Mouse (Mus musculus): ENCODE data around the gene Tmem82. TPM values are rescaled to one million over a fixed set of nuclear protein-coding genes. Genes with fewer than 3 reads are reported as not detected.

Gene Tmem82
- 1.1 TPM in 1 of 2 replicates, not detected in the other for polyA plus RNA-seq (2012; ENCODE audit: insufficient read depth, low replicate concordance)

DNA sequence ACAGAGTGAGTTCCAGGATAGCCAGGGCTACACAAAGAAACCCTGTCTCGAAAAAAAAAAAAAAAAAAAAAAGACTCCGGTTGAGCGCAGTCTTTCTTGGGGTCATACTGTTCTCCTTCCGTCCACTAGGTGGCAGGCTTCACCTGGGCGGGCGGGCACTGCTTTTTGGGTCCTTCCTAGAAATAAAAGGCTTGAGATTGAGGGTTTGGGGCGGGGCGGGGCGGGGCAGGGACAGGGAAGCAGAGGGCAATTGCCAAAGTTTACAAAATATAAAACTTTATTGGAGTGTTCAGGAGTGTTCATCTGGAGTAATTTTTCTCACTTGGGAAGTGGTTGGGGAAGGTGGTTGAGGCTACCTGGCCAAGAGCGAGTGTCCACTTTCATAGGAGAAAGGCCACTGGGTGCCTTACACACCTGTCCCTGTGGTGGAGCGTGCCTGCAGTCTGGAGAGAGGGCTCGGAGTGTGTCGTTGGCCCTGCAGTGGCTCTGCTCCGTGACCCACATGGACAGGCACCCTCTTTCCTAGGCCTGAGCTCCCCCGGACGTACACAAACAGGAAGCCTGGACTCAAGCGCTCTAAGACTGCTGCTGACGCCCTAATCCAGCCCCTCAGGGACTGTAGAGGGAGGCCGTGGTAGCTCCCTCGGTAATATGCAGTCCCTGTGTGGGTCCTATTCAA, at the start of gene Tmem82:
Gene Tmem82 (minus strand): TSS at position 69 of the 679 bp plus-strand sequence.
- no peak for TF ChIP-seq FLI1 (IDR thresholded peaks at IDR 0.05; ENCODE audit: low read length)
- no peak for TF ChIP-seq GATA1 (IDR thresholded peaks at IDR 0.05; ENCODE audit: borderline replicate concordance, low read length)
- H3K4me3 ChIP-seq (replicated peaks), result peak within 1 kb of the TSS; percentile 89
- no peaks in the 10 kb centered on the region for H3K36me3 ChIP-seq (replicated peaks; ENCODE audit: low read length)
- H3K27me3 ChIP-seq (replicated peaks), result peaks cover 70% of the 10 kb centered on the region
- no peaks in the 10 kb centered on the region for H3K9me3 ChIP-seq
- H3K4me1 ChIP-seq, result peaks cover 42% of the 10 kb centered on the region

DNA sequence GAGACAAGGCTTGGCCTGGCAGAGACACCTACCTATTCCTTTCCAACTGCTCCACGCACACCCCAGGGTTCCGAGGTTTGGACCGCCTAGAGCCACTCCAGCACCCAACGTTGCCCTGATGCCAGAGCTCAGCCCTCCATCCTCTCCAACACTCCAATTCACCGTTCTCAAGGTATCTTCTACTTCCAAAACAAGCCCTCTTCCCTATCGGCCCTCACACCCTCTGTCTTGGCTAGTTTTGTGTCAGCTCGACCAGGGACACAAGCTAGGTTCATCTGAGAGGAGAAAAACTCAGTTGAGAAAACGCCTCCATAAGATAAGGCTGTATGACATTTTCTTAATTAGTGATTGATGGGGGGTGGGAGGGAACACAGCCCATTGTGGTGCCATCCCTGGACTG, 46.4 kb upstream of the Tmem82 start, which contains the start of gene Plekhm2:
Gene Plekhm2 (minus strand): TSS at position 101 of the 400 bp plus-strand sequence.
- Histone ChIP-seq H3K27me3 (replicated peaks) (peaks cover 10% of the 10 kb centered on the region), H3K4me1 (peaks cover 27% of the 10 kb centered on the region), H3K36me3 (replicated peaks; ENCODE audit: low read length) (peaks cover 18% of the 10 kb centered on the region), H3K9me3 (no peaks in the 10 kb centered on the region), H3K4me3 (replicated peaks) (peak within 1 kb of the TSS; percentile 97)
- no peak for TF ChIP-seq GATA1 (IDR thresholded peaks at IDR 0.05; ENCODE audit: borderline replicate concordance, low read length)
- TF ChIP-seq FLI1 (IDR thresholded peaks at IDR 0.05; ENCODE audit: low read length), result no peak

DNA sequence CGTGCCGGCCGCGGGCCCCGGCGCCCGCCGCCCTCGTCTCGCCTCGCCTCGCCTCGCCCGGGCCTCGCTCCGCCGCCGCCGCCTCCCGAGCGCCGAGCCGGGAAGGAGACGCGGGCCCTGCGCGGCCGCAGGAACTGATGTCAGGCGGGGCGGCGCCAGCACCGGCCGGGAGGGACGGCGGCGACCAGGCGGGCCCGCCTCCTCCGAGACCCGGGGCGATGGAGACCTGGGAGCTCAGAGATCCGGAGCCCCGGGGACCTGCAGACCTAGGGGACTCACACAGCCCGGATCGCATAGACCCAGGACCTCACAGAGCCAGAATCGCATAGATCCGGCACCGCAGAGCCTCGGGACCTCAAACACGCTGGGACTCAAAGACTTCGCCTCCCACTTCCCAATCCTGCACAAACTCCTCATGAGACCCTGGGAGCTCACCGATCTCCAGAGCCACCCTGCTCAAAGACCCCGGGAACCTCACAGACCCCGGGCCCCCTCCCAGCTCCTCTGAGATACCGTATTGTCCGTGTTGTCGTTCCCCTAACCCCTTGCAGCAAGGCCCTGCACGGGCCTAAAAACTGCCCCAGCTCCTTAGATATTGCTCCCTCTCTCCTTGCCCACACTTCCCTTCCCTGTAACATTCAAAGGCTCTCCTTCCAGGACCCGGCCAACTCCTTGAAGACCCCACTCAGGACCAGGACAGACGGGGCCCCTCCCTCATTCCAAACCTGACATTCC, 45.7 kb upstream of the Tmem82 start:
- H3K9me3 ChIP-seq, result no peaks in the 10 kb centered on the region
- no peak for TF ChIP-seq GATA1 (IDR thresholded peaks at IDR 0.05; ENCODE audit: borderline replicate concordance, low read length)
- TF ChIP-seq FLI1 (IDR thresholded peaks at IDR 0.05; ENCODE audit: low read length), result no peak
- H3K4me3 ChIP-seq (replicated peaks), result peak overlapping the region; percentile 97
- peaks cover 22% of the 10 kb centered on the region for H3K36me3 ChIP-seq (replicated peaks; ENCODE audit: low read length)
- H3K27me3 ChIP-seq (replicated peaks), result peaks cover 8% of the 10 kb centered on the region
- peaks cover 32% of the 10 kb centered on the region for H3K4me1 ChIP-seq

DNA sequence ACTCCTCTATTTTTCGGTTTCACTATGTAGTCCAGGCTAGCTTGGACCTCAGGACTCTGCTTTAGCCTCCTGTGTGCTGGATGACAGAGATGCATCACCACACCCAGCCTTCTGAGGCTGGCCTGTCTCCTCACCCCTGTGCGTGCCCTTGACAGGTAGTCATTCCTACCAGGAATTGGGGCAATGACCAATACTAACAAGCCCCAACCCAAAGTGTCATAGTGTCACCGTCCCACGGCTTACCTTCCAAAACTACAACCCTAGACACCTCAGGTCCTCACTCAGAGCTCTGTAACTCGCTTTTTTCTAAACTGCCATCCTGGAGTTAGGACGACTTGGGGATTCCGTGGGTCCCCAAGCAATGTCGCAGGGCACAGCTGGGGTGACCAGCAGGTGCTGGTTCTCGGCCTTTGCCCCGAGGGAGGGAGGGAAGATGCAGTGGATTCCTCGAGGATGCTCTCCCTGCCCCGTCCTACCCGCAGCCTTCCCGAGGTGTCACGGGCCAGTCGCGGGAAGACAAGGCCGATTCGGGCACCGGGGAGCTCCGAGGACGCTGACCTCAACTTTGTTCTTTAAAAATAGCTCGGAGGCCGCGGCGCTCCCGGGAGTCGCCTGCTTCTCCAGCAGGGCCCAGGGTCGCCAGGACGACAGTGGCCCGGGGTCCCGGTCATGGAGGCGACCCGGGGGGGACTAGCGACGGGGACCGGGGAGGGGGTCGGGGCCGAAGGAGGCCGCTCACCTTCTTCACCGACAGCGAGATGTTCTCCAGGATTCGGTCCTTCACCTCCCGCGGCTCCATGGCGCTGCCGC, 44.9 kb upstream of the Tmem82 start:
- peaks cover 8% of the 10 kb centered on the region for H3K27me3 ChIP-seq (replicated peaks)
- TF ChIP-seq GATA1 (IDR thresholded peaks at IDR 0.05; ENCODE audit: borderline replicate concordance, low read length), result no peak
- no peak for TF ChIP-seq FLI1 (IDR thresholded peaks at IDR 0.05; ENCODE audit: low read length)
- peaks cover 31% of the 10 kb centered on the region for H3K36me3 ChIP-seq (replicated peaks; ENCODE audit: low read length)
- H3K9me3 ChIP-seq, result no peaks in the 10 kb centered on the region
- H3K4me3 ChIP-seq (replicated peaks), result peak overlapping the region; percentile 97
- peaks cover 40% of the 10 kb centered on the region for H3K4me1 ChIP-seq

DNA sequence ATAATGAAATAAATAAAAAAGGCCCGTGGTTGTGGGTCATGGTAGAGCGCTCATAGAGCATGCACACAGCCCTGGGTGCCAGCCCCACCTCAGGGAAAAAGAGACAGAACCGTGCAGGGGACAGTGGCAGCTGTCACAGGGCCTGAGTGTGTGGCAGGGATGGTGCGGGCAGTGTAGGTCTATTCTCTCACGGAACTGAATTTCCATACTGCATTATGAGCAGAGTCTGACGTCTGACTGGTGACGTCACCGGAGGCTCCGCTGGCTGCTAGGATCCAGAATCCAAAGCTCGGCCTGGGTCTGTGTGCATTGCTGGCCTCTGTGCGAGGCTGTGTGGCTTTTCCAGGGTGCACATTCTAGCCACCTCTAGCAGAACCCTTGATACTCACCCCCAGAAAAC, 42.5 kb upstream of the Tmem82 start:
- Histone ChIP-seq H3K36me3 (replicated peaks; ENCODE audit: low read length) (peaks cover 47% of the 10 kb centered on the region), H3K4me1 (peaks cover 52% of the 10 kb centered on the region), H3K9me3 (no peaks in the 10 kb centered on the region), H3K4me3 (replicated peaks) (no peak overlapping the region), H3K27me3 (replicated peaks) (peaks cover under 1% of the 10 kb centered on the region)
- TF ChIP-seq FLI1 (IDR thresholded peaks at IDR 0.05; ENCODE audit: low read length) (no peak), GATA1 (IDR thresholded peaks at IDR 0.05; ENCODE audit: borderline replicate concordance, low read length) (no peak)

DNA sequence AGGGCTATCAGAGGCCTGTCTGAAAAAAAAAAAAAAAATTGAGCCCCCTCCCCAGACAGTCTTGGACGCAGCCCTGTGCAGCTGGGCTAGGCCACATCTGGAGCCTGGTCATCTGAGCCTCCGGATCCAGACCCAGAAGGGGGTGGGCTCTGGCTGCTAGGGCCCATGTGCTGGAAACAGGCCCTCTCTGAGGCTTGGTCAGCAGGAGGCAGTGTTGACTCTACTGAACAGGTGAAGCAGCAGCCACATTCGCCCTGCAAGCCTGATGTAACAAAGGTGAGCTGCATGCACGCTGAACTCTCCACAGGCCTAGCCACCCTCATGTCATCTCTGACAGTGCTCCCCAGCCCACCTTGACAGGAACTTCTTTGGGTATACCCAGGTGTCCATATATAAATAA, 41.3 kb upstream of the Tmem82 start:
- H3K4me3 ChIP-seq (replicated peaks), result peak overlapping the region; percentile 53
- peaks cover 47% of the 10 kb centered on the region for H3K4me1 ChIP-seq
- H3K9me3 ChIP-seq, result no peaks in the 10 kb centered on the region
- H3K36me3 ChIP-seq (replicated peaks; ENCODE audit: low read length), result peaks cover 47% of the 10 kb centered on the region
- no peak for TF ChIP-seq FLI1 (IDR thresholded peaks at IDR 0.05; ENCODE audit: low read length)
- TF ChIP-seq GATA1 (IDR thresholded peaks at IDR 0.05; ENCODE audit: borderline replicate concordance, low read length), result no peak
- no peaks in the 10 kb centered on the region for H3K27me3 ChIP-seq (replicated peaks)

DNA sequence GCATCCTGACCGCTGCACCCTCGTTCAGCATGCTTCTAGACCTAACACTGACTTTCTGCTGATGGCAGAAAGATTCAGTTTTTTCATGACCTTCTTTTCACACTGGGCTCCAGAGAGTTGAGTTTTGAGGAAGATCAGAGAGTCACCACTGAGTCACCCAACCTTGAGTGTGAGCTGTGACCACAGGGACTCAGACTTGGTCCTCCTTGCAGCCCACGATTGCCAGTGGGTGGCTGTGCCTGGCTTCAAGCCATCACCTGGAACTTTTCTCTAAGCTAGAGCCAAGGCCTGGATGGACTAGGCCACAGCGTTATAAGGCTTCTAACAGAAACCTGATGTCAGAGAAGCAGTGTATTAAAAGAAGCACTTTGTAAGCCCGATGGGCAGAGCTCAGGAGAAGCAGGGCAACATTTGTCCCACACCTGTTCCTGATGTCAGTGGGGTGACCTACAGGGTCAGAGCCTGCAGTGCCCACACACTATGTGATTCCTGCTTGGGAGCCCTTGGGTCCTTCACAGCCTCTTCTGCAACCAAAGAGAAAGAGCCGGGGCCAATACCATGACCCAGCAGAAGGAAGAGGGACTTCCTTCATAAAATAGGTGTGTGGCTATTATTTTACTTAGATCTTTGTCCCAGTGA, 40.5 kb upstream of the Tmem82 start:
- Histone ChIP-seq H3K27me3 (replicated peaks) (no peaks in the 10 kb centered on the region), H3K36me3 (replicated peaks; ENCODE audit: low read length) (peaks cover 53% of the 10 kb centered on the region), H3K9me3 (no peaks in the 10 kb centered on the region), H3K4me3 (replicated peaks) (peak overlapping the region; percentile 20), H3K4me1 (peaks cover 43% of the 10 kb centered on the region)
- no peak for TF ChIP-seq FLI1 (IDR thresholded peaks at IDR 0.05; ENCODE audit: low read length)
- no peak for TF ChIP-seq GATA1 (IDR thresholded peaks at IDR 0.05; ENCODE audit: borderline replicate concordance, low read length)

DNA sequence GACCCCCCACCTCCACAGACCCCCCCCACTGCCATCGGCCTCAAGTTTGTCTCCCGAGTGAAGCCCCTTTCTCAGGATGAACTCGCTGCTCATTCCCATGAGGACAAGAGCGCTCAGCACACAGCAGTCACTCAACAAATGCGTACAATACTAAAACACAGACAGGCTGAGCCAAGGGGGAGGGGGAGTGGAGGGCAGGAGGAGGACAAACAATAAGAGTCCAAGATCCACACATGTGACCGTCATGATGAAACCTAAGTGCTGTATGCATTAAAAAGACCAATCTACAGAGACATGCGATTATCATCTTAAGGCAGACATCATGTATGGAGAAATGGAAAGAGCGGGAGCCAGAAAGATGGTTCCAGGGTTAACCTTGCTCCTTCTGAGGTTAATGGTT, 38.5 kb upstream of the Tmem82 start:
- Histone ChIP-seq H3K9me3 (no peaks in the 10 kb centered on the region), H3K4me1 (peaks cover 43% of the 10 kb centered on the region), H3K27me3 (replicated peaks) (no peaks in the 10 kb centered on the region), H3K36me3 (replicated peaks; ENCODE audit: low read length) (peaks cover 69% of the 10 kb centered on the region), H3K4me3 (replicated peaks) (no peak overlapping the region)
- TF ChIP-seq FLI1 (IDR thresholded peaks at IDR 0.05; ENCODE audit: low read length), result no peak
- TF ChIP-seq GATA1 (IDR thresholded peaks at IDR 0.05; ENCODE audit: borderline replicate concordance, low read length), result no peak

DNA sequence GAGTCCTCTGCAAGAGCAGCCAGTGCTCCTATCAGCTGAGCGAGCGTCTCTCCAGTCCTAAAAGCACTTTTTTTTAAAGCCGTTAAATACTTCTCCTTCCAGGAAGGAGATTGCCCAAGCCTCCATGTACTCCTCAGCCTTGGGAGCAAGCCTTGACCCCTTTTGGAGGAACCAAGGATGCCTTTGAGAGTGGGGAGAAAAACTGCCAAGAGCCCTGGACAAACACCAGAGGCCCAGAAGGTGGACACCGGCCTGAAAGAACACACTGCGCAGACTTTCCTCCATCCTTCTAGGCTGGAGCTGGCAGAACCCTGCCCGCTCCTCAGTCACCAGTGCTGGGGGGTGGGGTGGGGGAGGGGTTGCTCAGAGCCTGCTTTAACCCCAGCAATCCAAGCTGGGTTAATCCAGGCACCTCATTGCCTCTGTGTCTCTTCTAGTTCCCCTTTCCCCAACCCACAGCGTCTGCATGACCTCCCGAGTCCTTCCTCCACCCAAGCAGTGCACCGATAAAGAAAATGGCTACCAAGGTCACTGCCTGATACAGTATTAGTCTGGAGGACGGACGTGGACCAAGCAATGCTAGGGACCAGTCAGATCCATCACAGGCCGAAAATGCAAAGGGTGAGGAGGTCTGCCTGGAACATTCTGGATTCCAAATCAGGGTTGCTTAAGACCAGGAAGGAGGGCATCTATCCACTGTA, 37.6 kb upstream of the Tmem82 start:
- TF ChIP-seq GATA1 (IDR thresholded peaks at IDR 0.05; ENCODE audit: borderline replicate concordance, low read length), result no peak
- TF ChIP-seq FLI1 (IDR thresholded peaks at IDR 0.05; ENCODE audit: low read length), result no peak
- no peaks in the 10 kb centered on the region for H3K27me3 ChIP-seq (replicated peaks)
- peaks cover 51% of the 10 kb centered on the region for H3K4me1 ChIP-seq
- H3K9me3 ChIP-seq, result no peaks in the 10 kb centered on the region
- H3K4me3 ChIP-seq (replicated peaks), result no peak overlapping the region
- peaks cover 72% of the 10 kb centered on the region for H3K36me3 ChIP-seq (replicated peaks; ENCODE audit: low read length)
